Mouse (Mus musculus) olfactory bulb, adult 2 months (tissue): ENCODE measurements around the gene Nsd1.

ENCODE experiments used
- CTCF ChIP-seq: fragments of 200-500 bp; IDR thresholded peaks from 2 replicates; pipeline ENCODE4 v1.5.1; 2012; ENCODE audit warnings: low read depth, mild to moderate bottlenecking, low read length, moderate library complexity; ENCODE audit not compliant: insufficient read depth
- POLR2A ChIP-seq: fragments of 200-500 bp; IDR thresholded peaks from 2 replicates; pipeline ENCODE4 v1.6.1; 2012; ENCODE audit warnings: mild to moderate bottlenecking, low read depth, low read length, moderate library complexity; ENCODE audit not compliant: insufficient read depth

GRCm38 (mm10) chr13:55328171-55328570 lies 118.6 kb downstream of the Nsd1 start:
- TF ChIP-seq CTCF, result no peak
- no peak for TF ChIP-seq POLR2A
